Mouse (Mus musculus): Measurements from ENCODE around the gene Tubgcp3. TPM values are rescaled to one million over a fixed set of nuclear protein-coding genes. Genes with fewer than 3 reads are reported as not detected.

Gene Tubgcp3
- 10 to 100 TPM; 52.1 to 55.8 TPM for total RNA-seq (2023)

GRCm38 (mm10) chr8:12672056-12672881 is at the start of gene Tubgcp3:
Tubgcp3 (minus strand) TSS chr8:12672248.

GRCm38 (mm10) chr8:12572814-12573534 is 99.1 kb downstream of the Tubgcp3 start, which contains the start of gene Spaca7:
Spaca7 (plus strand) TSS chr8:12573029.

Other genes starting within 250 kb of the Tubgcp3 start
- gene Spaca7, start 99.2 kb downstream of the Tubgcp3 start, total RNA-seq (2023) = not detected
- gene Atp11a, start 84.8 kb upstream of the Tubgcp3 start, total RNA-seq (2023) = under 1 TPM; 0.62 to 0.84 TPM
- gene Mcf2l, start 201.6 kb upstream of the Tubgcp3 start, total RNA-seq (2023) = not detected

All from B cell, adult 67 days (primary cell).